Mouse (Mus musculus) adrenal gland, adult 8-10 months (tissue): ENCODE measurements around the gene Spopl. TPM values are rescaled to one million over a fixed set of nuclear protein-coding genes. Genes with fewer than 3 reads are reported as not detected.
"Not testable (repeated sequence)": the region's sequence is repeated elsewhere in the genome, so short reads cannot be mapped to it uniquely, and the experiment has no call there.

ENCODE experiments used
- DNase-seq: peaks from one replicate; pipeline ENCODE4 v3.0.0; 2022
- total RNA-seq, 4 experiments: library from RNA; stranded (reverse); gene quantifications; 2 replicates each; pipeline ENCODE4 v1.2.4; 2022

The Spopl gene
- 10 to 100 TPM; 17.8 to 32.7 (median 23.4) TPM for total RNA-seq

DNA sequence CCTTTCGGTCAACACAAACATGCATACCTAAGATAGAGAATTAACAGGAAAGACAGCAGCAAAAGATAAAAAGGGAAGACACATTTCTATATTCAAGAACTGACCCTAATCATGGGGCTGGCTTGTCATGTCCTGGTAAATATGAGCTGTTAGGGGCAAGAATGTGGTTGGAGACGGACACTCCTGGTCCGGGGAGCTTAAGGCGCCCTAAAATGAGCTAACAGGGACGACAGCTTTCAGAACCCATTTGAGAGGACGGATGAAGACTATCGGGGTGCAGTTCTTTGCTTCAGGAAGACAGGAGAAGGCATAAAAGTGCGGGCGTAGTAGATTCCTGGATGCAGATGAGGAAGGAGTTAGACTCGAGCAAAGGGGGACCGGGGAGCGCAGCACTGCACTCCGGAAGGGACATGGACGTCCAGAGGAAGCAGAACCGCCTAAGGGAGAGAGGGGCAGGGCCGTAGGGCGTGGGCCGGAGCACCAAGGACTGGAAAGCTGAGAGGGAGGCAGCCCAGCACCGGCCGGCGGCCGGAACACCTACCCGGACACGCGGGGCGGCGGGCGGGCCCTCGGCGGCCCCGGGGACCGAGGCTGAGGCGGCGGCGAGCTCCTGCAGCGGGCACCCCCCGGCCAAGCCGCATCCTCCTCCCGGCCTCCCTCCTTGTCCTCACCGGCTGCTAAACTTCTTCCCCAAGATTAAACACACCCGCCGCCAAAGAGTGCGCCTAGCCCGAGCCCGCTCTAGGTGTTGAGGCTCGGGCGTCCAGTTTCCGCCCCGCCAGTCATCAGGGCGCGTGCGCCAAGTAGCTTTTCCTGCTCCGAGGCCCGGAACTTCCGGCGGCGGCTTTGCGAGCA, at the start of gene Spopl:
TSS of gene Spopl (minus strand) at position 805 of the 855 bp plus-strand sequence.
- DNase-seq = peak; percentile 80

DNA sequence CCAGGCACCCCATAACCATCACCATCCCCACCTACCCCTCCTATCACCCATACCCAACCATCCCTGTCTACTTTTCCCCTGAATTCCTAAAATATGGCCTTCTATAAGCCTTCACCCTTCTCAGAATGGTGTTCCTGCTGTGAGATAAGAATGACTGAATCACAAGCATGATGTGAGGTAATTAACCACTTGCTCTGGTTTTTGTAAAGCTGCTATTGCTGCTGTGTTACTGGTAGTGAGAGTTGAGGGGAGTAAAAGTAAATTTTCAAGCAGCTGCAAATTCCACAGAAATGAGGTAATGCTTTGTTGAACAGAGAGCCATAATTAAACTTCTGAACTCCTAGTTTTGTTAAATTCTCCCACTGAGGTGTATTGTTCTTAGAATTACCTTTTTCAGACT, 48.2 kb upstream of the Spopl start:
- no peak for DNase-seq

- no peak for DNase-seq
These were observed 46.1 kb upstream of the Spopl start for GRCm38 (mm10) chr2:23617989-23618388.

DNA sequence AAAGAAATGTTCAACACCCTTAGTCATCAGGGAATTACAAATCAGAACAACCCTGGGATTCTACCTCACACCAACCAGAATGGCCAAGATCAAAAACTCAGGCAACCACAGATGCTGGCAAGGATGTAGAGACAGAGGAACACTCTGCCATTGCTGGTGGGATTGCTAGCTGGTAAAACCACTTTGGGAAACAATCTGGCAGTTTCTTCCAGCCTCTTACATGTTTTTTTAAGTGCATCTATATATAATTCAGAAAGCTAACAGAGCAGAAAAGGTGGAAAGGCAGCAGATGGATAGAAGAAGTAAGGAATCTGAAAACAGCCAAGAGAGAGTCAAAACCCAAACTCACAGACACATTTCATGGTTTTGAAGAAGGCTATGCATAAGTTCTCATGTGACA, 33.5 kb upstream of the Spopl start:
- no peak for DNase-seq

DNA sequence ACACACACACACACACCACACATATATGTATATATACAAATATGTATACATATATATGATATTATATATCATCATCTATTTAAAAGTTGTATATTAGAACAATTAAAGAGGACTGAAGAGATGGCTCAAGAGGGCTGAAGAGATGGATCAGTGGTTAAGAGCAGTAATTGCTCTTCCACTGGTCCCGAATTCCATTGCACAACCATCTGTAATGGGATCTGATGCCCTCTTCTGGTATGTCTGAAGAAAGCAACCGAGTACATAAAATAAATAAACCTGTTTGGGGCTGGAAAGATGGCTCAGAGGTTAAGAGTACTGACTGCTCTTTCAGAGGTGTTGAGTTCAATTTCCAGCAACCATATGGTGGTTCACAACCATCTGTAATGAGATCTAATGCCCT, 16.9 kb upstream of the Spopl start:
- no peak for DNase-seq

DNA sequence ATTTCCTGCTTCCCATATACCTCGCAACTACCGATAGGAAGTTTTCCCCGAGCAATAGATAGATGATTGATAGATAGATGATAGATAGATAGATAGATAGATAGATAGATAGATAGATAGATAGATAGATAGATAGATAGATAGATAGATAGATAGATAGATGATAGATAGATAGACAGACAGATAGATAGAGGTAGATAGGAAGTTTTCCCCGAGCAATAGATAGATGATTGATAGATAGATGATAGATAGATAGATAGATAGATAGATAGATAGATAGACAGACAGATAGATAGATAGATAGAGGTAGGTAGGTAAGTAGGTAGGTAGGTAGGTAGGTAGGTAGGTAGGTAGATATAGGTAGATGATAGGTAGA, 239 bp upstream of the Spopl start:
- not testable (repeated sequence) for DNase-seq

DNA sequence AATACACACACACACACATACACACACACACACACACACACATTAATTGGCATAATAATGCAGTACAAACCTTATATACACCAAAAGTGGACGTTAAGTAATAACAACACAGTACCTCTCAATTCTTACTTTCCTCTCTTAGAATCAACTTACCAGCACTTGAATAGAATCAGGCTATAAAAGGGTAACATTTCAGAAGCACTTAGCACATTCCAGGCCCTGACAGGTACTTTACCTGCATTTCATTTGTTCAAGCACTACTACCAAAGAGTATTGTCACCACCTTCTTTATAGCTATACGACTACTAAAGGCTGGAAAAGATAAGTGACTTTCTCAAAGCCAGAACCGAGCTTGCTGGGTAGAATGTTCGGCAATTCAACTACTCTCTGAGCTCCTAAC, 1.3 kb downstream of the Spopl start:
- DNase-seq = no peak

GRCm38 (mm10) chr2:23568775-23569174, 3.1 kb downstream of the Spopl start:
- no peak for DNase-seq

DNA sequence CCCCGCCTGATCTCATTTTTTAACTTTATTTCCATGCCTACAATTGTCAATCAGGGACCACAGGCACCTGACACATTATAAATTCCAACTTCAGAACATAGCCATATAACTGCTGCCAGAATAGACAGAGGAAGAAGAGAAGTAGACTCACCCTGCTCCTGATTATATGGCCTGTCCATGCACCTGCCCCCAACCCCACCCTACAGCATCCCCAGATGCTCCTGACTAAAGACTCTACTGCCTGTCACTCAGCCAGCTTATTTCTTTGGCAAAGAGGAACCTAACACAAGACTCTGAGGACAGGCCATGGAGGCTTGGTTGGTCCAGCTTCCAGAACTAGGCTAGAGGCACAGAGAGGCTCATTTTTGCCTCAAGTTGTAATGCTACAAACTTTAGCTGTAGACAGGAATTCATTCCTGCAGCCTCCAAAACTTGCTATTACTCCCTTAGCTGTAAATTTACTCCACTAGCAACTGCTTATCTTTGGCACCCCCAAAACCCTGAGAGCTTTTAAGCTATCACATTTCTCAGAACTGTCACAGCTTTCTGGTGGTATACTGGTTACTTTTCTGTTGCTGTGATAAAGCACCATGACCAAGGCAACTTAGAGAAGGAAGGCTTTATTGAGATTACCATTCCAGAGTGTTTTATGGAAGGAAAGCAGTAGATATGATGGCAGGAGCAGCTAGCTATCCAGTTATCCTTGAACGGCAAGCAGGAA, 6.7 kb downstream of the Spopl start:
- no peak for DNase-seq

- no peak for DNase-seq
These were observed 9.0 kb downstream of the Spopl start for GRCm38 (mm10) chr2:23562898-23563297.

GRCm38 (mm10) chr2:23559186-23559585, 12.7 kb downstream of the Spopl start:
- no peak for DNase-seq

- no peak for DNase-seq
These were observed 20.7 kb downstream of the Spopl start for GRCm38 (mm10) chr2:23551235-23551634.

DNA sequence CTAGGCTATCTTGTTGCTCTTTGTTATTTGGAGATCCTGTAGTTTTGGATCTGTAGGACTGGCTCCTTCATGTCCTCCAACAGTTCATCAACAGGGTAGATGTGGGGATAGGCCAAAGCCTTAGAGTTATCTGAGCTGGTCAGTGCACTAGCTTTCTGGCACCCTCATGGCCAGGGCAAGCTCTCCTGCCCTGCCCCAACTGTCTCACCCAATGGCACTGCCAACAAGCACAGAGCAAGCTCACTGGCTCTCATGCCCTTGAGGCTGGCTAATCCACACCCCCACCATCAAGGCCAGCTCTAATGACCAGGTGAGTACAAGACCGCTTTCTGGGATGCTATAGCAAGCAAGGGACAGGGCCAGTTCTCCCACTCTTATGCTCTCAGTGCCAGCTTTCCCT, 24.7 kb downstream of the Spopl start:
- DNase-seq = no peak

- no peak for DNase-seq
These were observed 31.9 kb downstream of the Spopl start for GRCm38 (mm10) chr2:23539967-23540366.

- not testable (repeated sequence) for DNase-seq
These were observed 44.2 kb downstream of the Spopl start for GRCm38 (mm10) chr2:23527717-23528116.

GRCm38 (mm10) chr2:23505141-23505540, 66.8 kb downstream of the Spopl start:
- DNase-seq = no peak

GRCm38 (mm10) chr2:23481715-23482114, 90.2 kb downstream of the Spopl start:
- no peak for DNase-seq

DNA sequence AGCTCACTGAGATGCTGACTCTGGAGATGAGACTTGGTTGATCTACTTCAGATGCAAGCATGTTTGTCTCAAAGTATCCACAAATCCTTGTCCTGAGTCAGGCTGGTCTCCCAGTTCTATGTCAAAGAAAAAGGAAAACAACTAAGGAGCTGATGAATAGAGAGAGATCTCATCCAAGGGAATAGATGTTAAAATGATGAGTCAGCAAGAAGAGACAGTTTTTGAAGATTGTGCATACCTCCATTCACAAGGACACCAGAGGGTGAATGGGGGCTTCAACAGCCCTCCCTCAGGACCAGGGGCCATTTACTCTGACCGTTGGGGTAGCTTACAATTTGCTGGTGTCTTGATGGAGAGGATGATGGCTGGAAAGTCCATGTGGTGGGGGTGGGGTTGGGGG, 104.4 kb downstream of the Spopl start:
- DNase-seq = no peak

DNA sequence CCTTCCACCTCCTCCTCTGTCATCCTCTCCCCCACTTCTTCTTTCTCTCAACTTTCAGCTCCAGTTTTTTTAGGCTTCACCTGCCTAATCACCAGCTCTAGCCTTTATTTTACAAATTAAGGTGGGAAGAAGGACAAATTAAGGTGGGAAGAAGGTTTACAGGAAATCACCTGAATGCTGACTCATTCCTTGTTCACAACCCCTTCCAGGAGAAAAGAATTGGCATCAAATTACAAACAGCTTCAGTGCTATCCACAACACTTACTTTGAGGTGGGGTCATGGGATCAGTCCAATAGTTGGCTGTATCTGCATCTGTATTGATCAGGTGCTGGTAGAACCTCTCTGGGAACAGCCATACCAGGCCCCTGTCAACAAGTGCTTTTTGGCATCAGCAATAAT, 114.5 kb downstream of the Spopl start:
- no peak for DNase-seq
